Mouse (Mus musculus) bone marrow, adult 2 months (tissue): ENCODE data around the gene Abhd12. TPM values are rescaled to one million over a fixed set of nuclear protein-coding genes. Genes with fewer than 3 reads are reported as not detected.

Source experiments
- H3K27ac ChIP-seq: fragments of 200-500 bp; 2 replicates; pipeline ENCODE4 v1.5.1; 2012; ENCODE audit warnings: low read depth, mild to moderate bottlenecking, control low read depth, inconsistent platforms, low read length; ENCODE audit not compliant: control insufficient read depth, poor library complexity, insufficient read depth
- H3K4me1 ChIP-seq: fragments of 200-500 bp; 2 replicates; pipeline ENCODE4 v1.6.1; 2011; ENCODE audit warnings: low read length; ENCODE audit not compliant: control insufficient read depth, insufficient read depth
- H3K4me3 ChIP-seq: fragments of 200-500 bp; replicated peaks from 2 replicates; pipeline ENCODE3; 2011; ENCODE audit warnings: mild to moderate bottlenecking, low read depth, low read length, control low read depth; ENCODE audit not compliant: control insufficient read depth
- CTCF ChIP-seq: fragments of 200-500 bp; IDR thresholded peaks from 2 replicates; pipeline ENCODE4 v1.5.1; 2011; ENCODE audit warnings: low read length, control low read depth; ENCODE audit not compliant: control insufficient read depth, insufficient read depth
- POLR2A ChIP-seq: fragments of 200-500 bp; IDR thresholded peaks from 2 replicates; pipeline ENCODE4 v1.6.1; 2011; ENCODE audit warnings: low read depth, mild to moderate bottlenecking, control low read depth, low read length, borderline replicate concordance; ENCODE audit not compliant: control insufficient read depth
- WGBS: fragments of 180-500 bp; shearing (Covaris S2); methylation state at CpG from one replicate; pipeline ENCODE4 v1.1.7; 2018; 5-methylcytosine and 5-hydroxymethylcytosine counted together
- polyA plus RNA-seq: library from polyadenylated mRNA; stranded (reverse); fragments of >200 nt; gene quantifications from 2 replicates; pipeline ENCODE4 v1.2.4, GENCODE M21; 2011; ENCODE audit warnings: low replicate concordance; ENCODE audit not compliant: missing spikeins, insufficient read depth, insufficient read length

Gene Abhd12
- polyA plus RNA-seq, 1 experiment, result 31.7 TPM

DNA sequence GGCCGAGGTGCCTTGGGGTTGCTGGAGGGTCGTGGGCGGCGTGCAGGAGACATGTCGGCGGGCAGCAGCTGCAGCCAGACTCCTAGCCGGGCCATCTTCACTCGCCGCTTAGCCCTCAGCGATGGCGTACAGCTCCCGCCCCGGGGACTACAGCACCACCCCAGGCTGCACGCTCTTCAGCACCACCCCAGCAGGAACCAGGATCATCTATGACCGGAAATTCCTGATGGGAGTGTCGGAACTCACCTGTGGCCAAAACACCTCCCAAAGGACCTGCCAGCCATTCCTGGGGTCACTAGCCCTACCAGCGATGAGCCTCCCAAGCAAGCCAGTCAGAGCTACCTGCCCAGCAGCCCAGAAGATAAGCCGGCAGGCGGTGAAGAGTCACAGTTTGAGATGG lies 28.9 kb upstream of the Abhd12 start:
- TF ChIP-seq POLR2A (no peak), CTCF (no peak)
- WGBS, result 92% methylated on average over 19 of the region's 19 CpGs
- Histone ChIP-seq H3K4me3 (no peak overlapping the region), H3K4me1 (no peaks in the 10 kb centered on the region), H3K27ac (no peak overlapping the region)

DNA sequence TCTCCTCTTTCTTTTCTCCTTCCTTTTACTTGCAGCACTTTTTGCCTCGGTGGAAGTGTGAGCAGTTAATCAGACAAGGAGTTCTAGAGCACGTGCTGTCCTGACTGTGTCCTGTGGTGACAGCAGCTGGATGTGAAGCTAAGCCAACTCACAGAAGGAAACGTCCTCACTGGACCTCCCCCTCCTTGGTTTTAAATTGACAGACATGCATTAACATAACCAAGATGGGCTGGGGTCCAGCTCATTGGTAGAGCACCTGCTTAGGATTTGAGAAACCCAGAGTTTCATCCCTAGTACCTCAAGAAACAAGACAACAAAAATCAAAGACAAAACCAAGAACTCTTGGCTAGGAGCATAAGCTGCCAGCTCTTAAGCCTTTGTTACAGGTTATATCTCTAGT lies 26.3 kb upstream of the Abhd12 start:
- Histone ChIP-seq H3K4me3 (no peak overlapping the region), H3K27ac (no peak overlapping the region), H3K4me1 (no peaks in the 10 kb centered on the region)
- TF ChIP-seq POLR2A, result no peak
- no peak for TF ChIP-seq CTCF
- 79% methylated on average over 3 of the region's 3 CpGs for WGBS

DNA sequence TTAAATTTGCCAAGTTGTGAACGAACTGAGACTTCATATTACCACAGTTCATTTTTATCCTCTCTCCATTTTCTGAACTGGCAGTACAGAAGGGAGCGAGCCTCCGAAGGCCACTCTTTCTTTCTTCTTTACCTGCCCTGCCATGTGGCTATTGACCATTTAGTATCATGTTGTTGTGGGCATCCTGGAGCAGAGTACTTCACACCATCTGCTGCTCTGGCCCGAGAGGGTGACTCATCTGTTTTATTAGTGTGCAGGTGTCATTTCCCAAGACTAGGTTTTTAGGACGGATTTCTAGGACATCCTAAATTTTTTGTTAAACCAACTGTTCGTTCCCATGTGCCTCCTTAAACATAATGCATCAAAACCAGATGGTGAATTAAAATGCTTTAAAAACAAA lies 24.6 kb upstream of the Abhd12 start:
- TF ChIP-seq CTCF (no peak), POLR2A (no peak)
- no peak overlapping the region for H3K4me3 ChIP-seq
- no peaks in the 10 kb centered on the region for H3K4me1 ChIP-seq
- no peak overlapping the region for H3K27ac ChIP-seq
- 83% methylated on average over 6 of the region's 6 CpGs for WGBS

DNA sequence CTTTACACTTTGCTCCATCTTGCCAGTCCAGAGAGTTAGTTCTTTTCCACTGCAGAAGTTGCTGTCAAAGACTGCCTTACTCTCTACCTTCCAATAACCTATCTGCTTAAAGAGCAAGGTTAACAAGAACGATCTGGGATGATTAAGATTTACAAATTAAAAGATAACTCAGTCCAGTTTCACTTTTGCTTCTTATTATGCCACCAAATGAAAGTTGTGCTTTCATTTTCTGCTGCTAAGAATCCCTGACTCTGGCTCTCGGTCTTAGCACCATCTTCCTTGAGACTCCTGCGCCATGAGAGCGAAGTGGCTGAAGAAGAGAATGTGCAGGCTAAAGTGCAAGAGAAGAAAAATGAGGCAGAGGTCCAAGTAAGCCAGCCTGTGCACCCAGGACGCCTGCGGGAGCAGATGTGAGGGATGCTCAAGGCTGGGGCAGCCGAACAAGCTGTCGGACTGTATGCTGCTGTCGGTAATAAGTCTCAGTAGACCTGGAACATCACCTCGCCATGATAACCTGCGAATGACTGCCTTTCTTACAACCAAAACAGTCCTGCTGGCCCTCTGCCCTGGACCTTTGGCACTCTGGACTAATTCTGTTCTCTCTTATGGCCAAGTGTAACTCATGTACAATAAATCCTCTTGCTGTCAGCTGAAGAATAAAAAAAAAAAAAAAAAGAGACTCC lies 22.6 kb upstream of the Abhd12 start:
- no peak overlapping the region for H3K4me3 ChIP-seq
- TF ChIP-seq CTCF (no peak), POLR2A (no peak)
- H3K27ac ChIP-seq, result no peak overlapping the region
- 86% methylated on average over 11 of the region's 11 CpGs for WGBS
- H3K4me1 ChIP-seq, result no peaks in the 10 kb centered on the region

DNA sequence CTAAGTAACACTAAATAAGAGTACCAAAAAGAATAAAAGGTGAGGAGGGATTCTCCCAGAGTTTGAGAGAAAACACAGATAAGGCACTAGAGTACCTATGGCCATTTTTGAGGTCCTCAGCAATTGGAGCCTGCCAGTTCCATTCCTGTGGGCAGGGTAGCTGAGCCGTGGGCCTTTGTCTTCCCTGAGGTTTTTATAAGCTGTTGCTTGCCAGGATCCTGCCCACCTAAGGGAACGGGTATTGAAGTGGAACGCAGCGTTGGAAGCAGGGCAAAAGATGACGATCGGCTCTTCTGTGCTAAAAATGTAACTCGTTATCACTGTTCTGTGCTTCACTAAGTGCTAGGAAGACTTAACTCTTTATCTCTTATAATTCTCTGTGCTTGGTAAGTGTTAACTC lies 19.0 kb upstream of the Abhd12 start:
- TF ChIP-seq CTCF (no peak), POLR2A (no peak)
- WGBS, result 74% methylated on average over 7 of the region's 7 CpGs
- no peak overlapping the region for H3K4me3 ChIP-seq
- no peak overlapping the region for H3K27ac ChIP-seq
- H3K4me1 ChIP-seq, result no peaks in the 10 kb centered on the region

DNA sequence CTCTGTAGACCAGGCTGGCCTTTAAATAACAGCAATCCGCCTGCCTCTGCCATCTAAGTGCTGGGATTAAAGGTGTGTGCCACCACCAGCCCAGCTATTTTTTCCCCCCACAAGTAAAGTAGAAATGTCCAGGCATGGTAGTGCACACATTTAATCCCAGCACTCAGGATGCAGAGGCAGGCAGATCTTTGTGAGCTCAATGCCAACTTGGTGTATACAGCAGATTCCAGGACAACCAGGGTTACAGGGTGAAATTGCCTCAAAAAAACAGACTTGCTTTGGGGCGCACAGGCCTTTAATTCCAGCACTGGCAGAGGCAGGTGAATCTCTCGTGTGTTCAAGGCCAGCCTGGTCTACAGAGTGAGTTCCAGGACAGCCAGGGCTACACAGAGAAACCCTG lies 18.5 kb upstream of the Abhd12 start:
- no peaks in the 10 kb centered on the region for H3K4me1 ChIP-seq

DNA sequence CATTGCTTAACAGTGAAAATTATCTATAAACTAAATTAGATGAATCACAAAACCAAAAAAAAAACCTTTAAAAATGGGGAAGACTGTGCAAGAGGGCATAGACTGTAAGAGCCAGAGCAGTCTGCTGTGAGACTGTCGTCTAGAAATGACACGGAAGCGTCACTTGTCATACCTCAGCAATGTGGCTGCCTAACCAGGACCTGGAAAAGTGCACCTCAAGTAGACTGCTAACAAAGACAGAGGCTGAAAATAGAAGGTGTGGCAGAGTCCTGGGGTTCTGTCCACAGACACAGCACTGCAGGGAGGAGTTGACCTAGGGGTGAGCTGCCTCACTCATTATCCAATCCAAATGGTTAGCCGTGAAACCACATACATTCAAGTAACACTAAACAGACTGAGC lies 17.6 kb upstream of the Abhd12 start:
- 93% methylated on average over 4 of the region's 4 CpGs for WGBS
- H3K4me3 ChIP-seq, result no peak overlapping the region
- no peaks in the 10 kb centered on the region for H3K4me1 ChIP-seq
- H3K27ac ChIP-seq, result no peak overlapping the region
- TF ChIP-seq CTCF (no peak), POLR2A (no peak)

More for the DNA sequence above, 18.5 kb upstream of the Abhd12 start:
- Histone ChIP-seq H3K27ac (no peak overlapping the region), H3K4me3 (no peak overlapping the region)
- 81% methylated on average over 3 of the region's 3 CpGs for WGBS
- TF ChIP-seq POLR2A (no peak), CTCF (no peak)

DNA sequence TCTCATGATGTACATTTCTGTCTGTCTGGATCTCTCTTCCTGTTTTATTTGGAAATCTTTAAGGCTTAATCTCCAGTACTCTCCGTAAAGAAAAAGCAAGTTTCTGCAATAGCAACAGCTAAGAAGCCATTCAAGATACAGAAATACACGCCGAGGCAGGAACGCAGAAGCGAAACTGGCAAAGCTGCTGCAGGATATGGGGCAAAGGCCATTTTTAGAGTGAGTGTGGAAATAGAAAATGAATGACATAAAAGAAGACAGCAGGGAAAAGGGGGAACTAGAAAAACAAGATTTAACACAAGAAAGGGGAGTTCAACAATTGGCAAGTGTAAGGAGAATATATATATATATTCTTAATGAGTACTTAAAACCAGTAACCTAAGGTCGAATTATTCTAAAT lies 17.2 kb upstream of the Abhd12 start:
- WGBS, result 58% methylated on average over 6 of the region's 6 CpGs
- Histone ChIP-seq H3K4me3 (no peak overlapping the region), H3K4me1 (no peaks in the 10 kb centered on the region), H3K27ac (no peak overlapping the region)
- TF ChIP-seq CTCF (no peak), POLR2A (no peak)

DNA sequence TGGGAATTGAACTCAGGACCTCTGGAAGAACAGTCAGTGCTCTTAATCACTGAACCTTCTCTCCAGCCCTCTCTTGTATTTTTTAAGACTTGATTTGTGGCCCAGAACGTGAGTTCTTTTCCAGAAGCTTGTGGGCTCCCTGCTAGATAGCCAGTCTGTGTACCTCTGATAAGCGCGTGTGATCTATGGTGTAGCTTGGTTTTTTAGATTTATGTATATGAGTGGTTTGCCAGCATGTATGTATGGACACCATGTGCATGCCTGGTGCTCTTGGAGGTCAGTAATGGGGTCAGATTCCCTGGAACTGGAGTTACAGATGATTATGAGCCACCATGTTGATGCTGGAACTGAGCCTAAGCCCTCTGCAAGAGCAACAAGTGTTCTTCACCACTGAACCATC lies 16.0 kb upstream of the Abhd12 start:
- H3K4me1 ChIP-seq, result no peaks in the 10 kb centered on the region
- H3K4me3 ChIP-seq, result no peak overlapping the region
- TF ChIP-seq CTCF (no peak), POLR2A (no peak)
- 72% methylated on average over 3 of the region's 3 CpGs for WGBS
- no peak overlapping the region for H3K27ac ChIP-seq
